Mouse (Mus musculus): ENCODE measurements around the gene Trdmt1. TPM values are rescaled to one million over a fixed set of nuclear protein-coding genes. Genes with fewer than 3 reads are reported as not detected.

Gene Trdmt1
- 10 to 100 TPM in 1 of 2 experiments, 1 to 10 TPM in 1; 8.2 to 11.8 TPM for total RNA-seq (2023)

GRCm38 (mm10) chr2:13544193-13544824, at the start of gene Trdmt1:
TSS of gene Trdmt1 (minus strand) at chr2:13544668.

DNA sequence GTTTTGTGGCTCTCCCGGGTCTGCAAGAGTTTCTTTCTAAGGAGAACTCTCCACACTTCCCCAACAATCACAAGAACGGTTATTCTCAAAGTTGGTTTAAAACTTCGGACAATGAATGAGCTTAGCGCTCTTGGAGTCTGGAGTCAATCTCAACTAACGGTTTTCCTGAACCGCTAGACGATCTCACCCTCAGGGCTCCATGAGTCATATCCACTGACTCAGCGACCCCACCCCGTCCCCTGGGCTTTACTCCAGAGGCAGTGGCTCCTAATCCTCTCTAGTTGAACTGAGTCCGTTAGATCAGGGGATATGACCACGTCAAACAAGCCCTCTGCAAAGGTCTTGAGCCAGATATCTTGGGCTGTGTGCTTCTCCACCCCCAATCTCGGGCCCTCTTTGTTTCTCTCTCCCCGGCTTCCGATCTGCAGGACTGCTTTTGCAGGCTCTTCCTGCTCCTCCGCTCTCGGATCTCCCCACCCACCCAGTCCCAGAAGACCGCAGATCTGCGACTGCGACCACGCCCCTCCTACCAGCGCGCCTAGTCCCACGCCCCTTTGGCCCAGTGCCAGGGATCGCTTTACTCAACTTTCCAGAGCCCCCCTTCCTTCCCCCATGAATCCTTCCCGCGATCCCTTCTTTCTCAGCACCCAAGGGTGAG, 29.1 kb upstream of the Trdmt1 start, which contains the start of gene Vim:
Gene Vim (plus strand): TSS at position 520 of the 658 bp plus-strand sequence.

GRCm38 (mm10) chr2:13491734-13492133, 52.7 kb downstream of the Trdmt1 start, which contains the start of gene Cubn:
TSS of gene Cubn (minus strand) at chr2:13491813.

Other genes starting within 250 kb of the Trdmt1 start
- gene Cubn, start 52.9 kb downstream of the Trdmt1 start, total RNA-seq (2023), result not detected
- gene Vim, start 29.3 kb upstream of the Trdmt1 start, total RNA-seq (2023), result 1,000 to 10,000 TPM; 2,758 to 3,403 TPM
- 10 to 100 TPM; 20.2 to 24.8 TPM for gene St8sia6, start 249.4 kb upstream of the Trdmt1 start, total RNA-seq (2023)

Measured in monocyte, adult 59 days (primary cell).